ENCODE assay signal across 8 mouse cellular contexts in the genomic region with DNA sequence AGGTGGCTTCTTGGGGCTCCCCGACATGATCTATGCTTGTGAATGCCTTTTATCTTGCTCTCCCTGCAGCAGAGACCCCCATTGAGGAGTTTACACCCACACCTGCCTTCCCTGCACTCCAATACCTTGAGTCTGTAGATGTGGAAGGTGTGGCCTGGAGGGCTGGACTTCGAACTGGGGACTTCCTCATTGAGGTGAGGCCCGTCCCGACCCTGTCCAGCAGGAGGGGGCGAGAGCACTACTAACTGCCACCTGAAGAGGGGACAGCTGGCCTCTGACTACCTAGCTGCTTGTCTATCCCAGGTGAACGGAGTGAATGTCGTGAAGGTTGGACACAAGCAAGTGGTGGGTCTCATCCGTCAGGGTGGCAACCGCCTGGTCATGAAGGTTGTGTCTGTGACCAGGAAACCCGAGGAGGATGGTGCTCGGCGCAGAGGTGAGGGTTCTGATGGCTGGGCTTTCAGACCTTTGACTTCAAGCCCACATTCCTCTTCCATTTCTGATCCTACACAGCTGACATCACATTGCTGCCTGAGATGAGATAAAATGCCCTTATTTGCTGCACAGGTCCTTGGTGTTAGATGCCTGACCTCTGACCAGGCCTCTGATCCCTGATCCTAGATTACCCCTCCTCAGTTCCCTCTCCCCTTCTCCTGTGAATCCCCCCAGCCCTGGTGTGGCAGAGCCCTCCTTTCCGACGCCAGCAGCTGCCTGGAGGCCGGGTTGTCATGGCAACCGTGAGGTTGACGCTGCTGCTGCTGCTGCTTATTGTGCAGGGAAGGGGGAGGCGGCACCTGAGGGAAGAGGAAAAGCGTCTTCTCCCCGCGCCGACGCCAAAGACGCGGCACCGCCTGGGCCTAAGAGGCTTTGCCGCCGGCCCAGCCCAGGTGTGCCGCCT. TPM values are rescaled to one million over a fixed set of nuclear protein-coding genes. Genes with fewer than 3 reads are reported as not detected.
DNase-seq lines count a peak whose midpoint lies in the region; ATAC-seq lines count a peak whose summit lies in the region.

No protein-coding gene starts in this region.

- 0 out of 2 replicates have a peak, but pooled peaks cover 5% of the 10 kb centered on the region for H3K4me1 ChIP-seq in heart, embryonic 13.5 days
- peaks cover 27% of the 10 kb centered on the region for H3K4me1 ChIP-seq in hindbrain, embryonic 12.5 days

- H3K4me2 ChIP-seq in heart, embryonic 13.5 days, result 0 out of 2 replicates have a peak overlapping the region, but pooled peaks have one; percentile 9
- H3K4me2 ChIP-seq in hindbrain, embryonic 12.5 days (replicated peaks), result peak overlapping the region; percentile 65

- H3K9ac ChIP-seq in heart, embryonic 13.5 days, result peak overlapping the region; percentile 33
- peak overlapping the region; percentile 60 for H3K9ac ChIP-seq in hindbrain, embryonic 12.5 days

- intact Hi-C loops in left cerebral cortex, postnatal 4 days (cut with DNase I), result no loop called here

- peaks cover 20% of the 10 kb centered on the region; the same call in 1 of the 2 replicates for H3K36me3 ChIP-seq in heart, embryonic 13.5 days
- no peaks in the 10 kb centered on the region for H3K36me3 ChIP-seq in hindbrain, embryonic 12.5 days

- H3K4me3 ChIP-seq in heart, embryonic 13.5 days, result no peak overlapping the region
- H3K4me3 ChIP-seq in hindbrain, embryonic 12.5 days, result peak overlapping the region; percentile 39

- H3K9me3 ChIP-seq in heart, embryonic 13.5 days, result no peaks in the 10 kb centered on the region
- no peaks in the 10 kb centered on the region for H3K9me3 ChIP-seq in hindbrain, embryonic 12.5 days (replicated peaks)

- DNase-seq in heart, postnatal 4 days, result no peak
- DNase-seq in embryo, embryonic 10 days (ENCODE audit: low spot score), result peak; percentile 88
- DNase-seq in left cerebral cortex, postnatal 4 days, result peak; percentile 83
- DNase-seq in right cerebral cortex, postnatal 14 days, result peak; percentile 92
- DNase-seq in thymus, postnatal 25 days, result no peak
- DNase-seq in c-Kit-positive CD71-positive TER-119-positive erythroid progenitor cells, embryonic 14.5 days (ENCODE audit: low spot score), result no peak

- no peak for ATAC-seq in heart, embryonic 13.5 days (ENCODE audit: extremely low read depth, insufficient number of reproducible peaks, low FRiP score, low TSS enrichment)
- peak; percentile 90 for ATAC-seq in hindbrain, embryonic 12.5 days (ENCODE audit: low FRiP score)

- WGBS in heart, embryonic 13.5 days, result 36% methylated on average over 29 of the region's 29 CpGs
- 23% methylated on average over 29 of the region's 29 CpGs for WGBS in hindbrain, embryonic 12.5 days

- peaks cover 31% of the 10 kb centered on the region for H3K27me3 ChIP-seq in heart, embryonic 13.5 days (replicated peaks)
- no peaks in the 10 kb centered on the region for H3K27me3 ChIP-seq in hindbrain, embryonic 12.5 days

- H3K27ac ChIP-seq in heart, embryonic 13.5 days (replicated peaks), result no peak overlapping the region
- H3K27ac ChIP-seq in hindbrain, embryonic 12.5 days, result peak overlapping the region; percentile 86

RNA-seq across cellular contexts. Expression of gene Shank3, which starts 32.9 kb away (rescaled TPM):
- polyA plus RNA-seq in heart, embryonic 13.5 days (2015; fragmentation: Nextera tagmentation; extraction: Ambion mirVana), result 1.7 and 2.0 TPM in 2 replicates
- 10 to 100 TPM; 70.0 to 73.7 TPM for total RNA-seq in heart, postnatal 4 days (2021)
- 7.5 and 8.1 TPM in 2 replicates for polyA plus RNA-seq in hindbrain, embryonic 12.5 days (2016; fragmentation: Nextera tagmentation; extraction: Ambion mirVana)
- total RNA-seq in left cerebral cortex, postnatal 4 days (2021), result 100 to 1,000 TPM; 136 to 141 TPM

RNA-seq across cellular contexts. Expression of gene Acr, which starts 35.9 kb away (rescaled TPM):
- polyA plus RNA-seq in heart, embryonic 13.5 days (2015; fragmentation: Nextera tagmentation; extraction: Ambion mirVana), result 0.24 and 0.33 TPM in 2 replicates
- 1 to 10 TPM in 1 of 2 experiments, under 1 TPM in 1; 0.76 to 1.3 TPM for total RNA-seq in heart, postnatal 4 days (2021)
- 1.2 and 1.3 TPM in 2 replicates for polyA plus RNA-seq in hindbrain, embryonic 12.5 days (2016; fragmentation: Nextera tagmentation; extraction: Ambion mirVana)
- 1 to 10 TPM; 5.8 to 5.9 TPM for total RNA-seq in left cerebral cortex, postnatal 4 days (2021)

RNA-seq across cellular contexts. Expression of gene Arsa, which starts 55.0 kb away (rescaled TPM):
- 15.1 and 15.3 TPM in 2 replicates for polyA plus RNA-seq in heart, embryonic 13.5 days (2015; fragmentation: Nextera tagmentation; extraction: Ambion mirVana)
- 10 to 100 TPM; 12.0 to 14.6 TPM for total RNA-seq in heart, postnatal 4 days (2021)
- polyA plus RNA-seq in hindbrain, embryonic 12.5 days (2016; fragmentation: Nextera tagmentation; extraction: Ambion mirVana), result 19.5 and 19.8 TPM in 2 replicates
- total RNA-seq in left cerebral cortex, postnatal 4 days (2021), result 10 to 100 TPM; 31.5 to 32.8 TPM

RNA-seq across cellular contexts. Expression of gene Rabl2, which starts 59.4 kb away (rescaled TPM):
- 19.2 and 21.4 TPM in 2 replicates for polyA plus RNA-seq in heart, embryonic 13.5 days (2015; fragmentation: Nextera tagmentation; extraction: Ambion mirVana)
- 1 to 10 TPM; 6.9 to 8.3 TPM for total RNA-seq in heart, postnatal 4 days (2021)
- polyA plus RNA-seq in hindbrain, embryonic 12.5 days (2016; fragmentation: Nextera tagmentation; extraction: Ambion mirVana), result 61.3 and 71.5 TPM in 2 replicates
- total RNA-seq in left cerebral cortex, postnatal 4 days (2021), result 10 to 100 TPM; 51.7 to 54.5 TPM

Comparison
In these comparisons a context has a peak if more than half of its experiments do, and no peak if none do; other contexts are left out.
1. DNase-seq: peak in embryo, embryonic 10 days (single experiment), left cerebral cortex, postnatal 4 days (single experiment) and right cerebral cortex, postnatal 14 days (single experiment); none in heart, postnatal 4 days (single experiment), thymus, postnatal 25 days (single experiment) and c-Kit-positive CD71-positive TER-119-positive erythroid progenitor cells, embryonic 14.5 days (single experiment).